ENCODE assay signal across 9 mouse cellular contexts in genomic region chr4:136220133-136220775, GRCm38 (mm10). TPM values are rescaled to one million over a fixed set of nuclear protein-coding genes. Genes with fewer than 3 reads are reported as not detected.
DNase-seq lines count a peak whose midpoint lies in the region; ATAC-seq lines count a peak whose summit lies in the region.
"Had no signal": no experiment of that assay in that cellular context is flagged by ENCODE, and none has a peak within 500 bp of the region (broad histone marks: within the 10 kb centered on the region; RNA-seq: fewer than 3 reads in every experiment).

No protein-coding gene starts in this region.

- ATAC-seq in kidney, embryonic 16.5 days (ENCODE audit: low FRiP score, low TSS enrichment) = peak; percentile 63
- ATAC-seq in embryonic facial prominence, embryonic 12.5 days (ENCODE audit: insufficient number of reproducible peaks, insufficient read depth, low FRiP score, low TSS enrichment) = peak; percentile 76
- no peak; the same call in 1 of the 2 replicates for ATAC-seq in intestine, embryonic 16.5 days
- no peak for ATAC-seq in neural tube, embryonic 13.5 days (ENCODE audit: low read depth)
- ATAC-seq: Patski had no signal

- H3K4me3 ChIP-seq in kidney, embryonic 16.5 days (ENCODE audit: low read length) = peak overlapping the region; percentile 30
- H3K4me3 ChIP-seq in embryonic facial prominence, embryonic 12.5 days = peak overlapping the region; percentile 4; the same call in 1 of the 2 replicates
- no peak overlapping the region for H3K4me3 ChIP-seq in intestine, embryonic 16.5 days (ENCODE audit: low read length)
- H3K4me3 ChIP-seq in neural tube, embryonic 13.5 days = no peak overlapping the region
- H3K4me3 ChIP-seq: myocyte had no signal

- peak overlapping the region; percentile 51 for H3K4me2 ChIP-seq in kidney, embryonic 16.5 days (replicated peaks; ENCODE audit: low read depth, low read length)
- H3K4me2 ChIP-seq in embryonic facial prominence, embryonic 12.5 days (replicated peaks) = peak overlapping the region; percentile 41
- 0 out of 2 replicates have a peak overlapping the region, but pooled peaks have one; percentile 14 for H3K4me2 ChIP-seq in intestine, embryonic 16.5 days (ENCODE audit: low read depth, low read length)
- peak overlapping the region; percentile 22; the same call in 1 of the 2 replicates for H3K4me2 ChIP-seq in neural tube, embryonic 13.5 days

- H3K27me3 ChIP-seq in kidney, embryonic 16.5 days (ENCODE audit: insufficient read depth, low read length) = no peaks in the 10 kb centered on the region
- no peaks in the 10 kb centered on the region for H3K27me3 ChIP-seq in embryonic facial prominence, embryonic 12.5 days
- no peaks in the 10 kb centered on the region for H3K27me3 ChIP-seq in intestine, embryonic 16.5 days (replicated peaks; ENCODE audit: control insufficient read depth, insufficient read depth, low read length)
- H3K27me3 ChIP-seq in neural tube, embryonic 13.5 days = 0 out of 2 replicates have a peak, but pooled peaks cover 9% of the 10 kb centered on the region
- H3K27me3 ChIP-seq: Patski had no signal

- no peaks in the 10 kb centered on the region for H3K36me3 ChIP-seq in kidney, embryonic 16.5 days (ENCODE audit: insufficient read depth, low read length)
- no peaks in the 10 kb centered on the region for H3K36me3 ChIP-seq in embryonic facial prominence, embryonic 12.5 days
- no peaks in the 10 kb centered on the region for H3K36me3 ChIP-seq in intestine, embryonic 16.5 days (ENCODE audit: control insufficient read depth, insufficient read depth, low read length)
- H3K36me3 ChIP-seq in neural tube, embryonic 13.5 days = no peaks in the 10 kb centered on the region

- H3K9ac ChIP-seq in kidney, embryonic 16.5 days (replicated peaks; ENCODE audit: low read length) = peak overlapping the region; percentile 5
- no peak overlapping the region for H3K9ac ChIP-seq in embryonic facial prominence, embryonic 12.5 days
- no peak overlapping the region for H3K9ac ChIP-seq in intestine, embryonic 16.5 days (ENCODE audit: low read depth, low read length)
- H3K9ac ChIP-seq in neural tube, embryonic 13.5 days = no peak overlapping the region

- H3K4me1 ChIP-seq in kidney, embryonic 16.5 days (ENCODE audit: insufficient read depth, low read length) = peaks cover 26% of the 10 kb centered on the region
- H3K4me1 ChIP-seq in embryonic facial prominence, embryonic 12.5 days = peaks cover 46% of the 10 kb centered on the region
- peaks cover 25% of the 10 kb centered on the region for H3K4me1 ChIP-seq in intestine, embryonic 16.5 days (ENCODE audit: control insufficient read depth, insufficient read depth, low read length)
- H3K4me1 ChIP-seq in neural tube, embryonic 13.5 days (replicated peaks) = peaks cover 57% of the 10 kb centered on the region

- H3K27ac ChIP-seq in kidney, embryonic 16.5 days (ENCODE audit: low read length) = peak overlapping the region; percentile 44; the same call in 1 of the 2 replicates
- peak overlapping the region; percentile 76 for H3K27ac ChIP-seq in embryonic facial prominence, embryonic 12.5 days
- H3K27ac ChIP-seq in intestine, embryonic 16.5 days (ENCODE audit: low read length) = no peak overlapping the region
- no peak overlapping the region for H3K27ac ChIP-seq in neural tube, embryonic 13.5 days (replicated peaks)

- intact Hi-C loops in left cerebral cortex, postnatal 36 days (cut with DNase I) = no loop called here

- no peaks in the 10 kb centered on the region for H3K9me3 ChIP-seq in kidney, embryonic 16.5 days (ENCODE audit: low read length)
- H3K9me3 ChIP-seq in embryonic facial prominence, embryonic 12.5 days = no peaks in the 10 kb centered on the region
- no peaks in the 10 kb centered on the region for H3K9me3 ChIP-seq in intestine, embryonic 16.5 days (ENCODE audit: control insufficient read depth, low read length)
- no peaks in the 10 kb centered on the region for H3K9me3 ChIP-seq in neural tube, embryonic 13.5 days

- DNase-seq in kidney, postnatal 10 days = no peak
- no peak for DNase-seq in left cerebral cortex, postnatal 36 days (ENCODE audit: low spot score in 2 of 2)
- DNase-seq in layer of hippocampus, postnatal 14 days (ENCODE audit: low spot score in 2 of 2) = no peak

- WGBS in kidney, embryonic 16.5 days = 7% methylated on average over 17 of the region's 17 CpGs
- 5% methylated on average over 17 of the region's 17 CpGs for WGBS in embryonic facial prominence, embryonic 12.5 days
- 20% methylated on average over 17 of the region's 17 CpGs for WGBS in intestine, embryonic 16.5 days
- 13% methylated on average over 17 of the region's 17 CpGs for WGBS in neural tube, embryonic 13.5 days

RNA-seq across cellular contexts. Expression of gene Asap3, which starts 14.1 kb away (rescaled TPM):
- 5.8 and 6.0 TPM in 2 replicates for polyA plus RNA-seq in kidney, embryonic 16.5 days (2015; fragmentation: Nextera tagmentation; extraction: Ambion mirVana)
- 13.1 and 13.3 TPM in 2 replicates for polyA plus RNA-seq in embryonic facial prominence, embryonic 12.5 days (2016; fragmentation: Nextera tagmentation; extraction: Ambion mirVana)
- 3.3 and 4.4 TPM in 2 replicates for polyA plus RNA-seq in intestine, embryonic 16.5 days (2015; fragmentation: Nextera tagmentation; extraction: Ambion mirVana)
- 8.6 and 8.8 TPM in 2 replicates for polyA plus RNA-seq in neural tube, embryonic 13.5 days (2015; fragmentation: Nextera tagmentation; extraction: Ambion mirVana)
- total RNA-seq in left cerebral cortex, postnatal 36 days (2021) = 1 to 10 TPM; 2.2 to 2.5 TPM
- total RNA-seq in layer of hippocampus, postnatal 14 days (2021) = 1 to 10 TPM; 5.1 to 6.0 TPM

RNA-seq across cellular contexts. Expression of gene Tcea3, which starts 27.3 kb away (rescaled TPM):
- 8.6 and 11.4 TPM in 2 replicates for polyA plus RNA-seq in kidney, embryonic 16.5 days (2015; fragmentation: Nextera tagmentation; extraction: Ambion mirVana)
- 2.9 and 4.1 TPM in 2 replicates for polyA plus RNA-seq in embryonic facial prominence, embryonic 12.5 days (2016; fragmentation: Nextera tagmentation; extraction: Ambion mirVana)
- polyA plus RNA-seq in intestine, embryonic 16.5 days (2015; fragmentation: Nextera tagmentation; extraction: Ambion mirVana) = 22.9 and 23.3 TPM in 2 replicates
- 1.9 and 2.6 TPM in 2 replicates for polyA plus RNA-seq in neural tube, embryonic 13.5 days (2015; fragmentation: Nextera tagmentation; extraction: Ambion mirVana)
- under 1 TPM; 0.63 to 0.74 TPM for total RNA-seq in left cerebral cortex, postnatal 36 days (2021)
- total RNA-seq in layer of hippocampus, postnatal 14 days (2021) = under 1 TPM; 0.31 to 0.44 TPM

RNA-seq across cellular contexts. Expression of gene E2f2, which starts 48.1 kb away (rescaled TPM):
- 7.3 and 8.3 TPM in 2 replicates for polyA plus RNA-seq in kidney, embryonic 16.5 days (2015; fragmentation: Nextera tagmentation; extraction: Ambion mirVana)
- 8.3 and 8.7 TPM in 2 replicates for polyA plus RNA-seq in embryonic facial prominence, embryonic 12.5 days (2016; fragmentation: Nextera tagmentation; extraction: Ambion mirVana)
- polyA plus RNA-seq in intestine, embryonic 16.5 days (2015; fragmentation: Nextera tagmentation; extraction: Ambion mirVana) = 7.5 and 9.3 TPM in 2 replicates
- polyA plus RNA-seq in neural tube, embryonic 13.5 days (2015; fragmentation: Nextera tagmentation; extraction: Ambion mirVana) = 2.5 and 3.3 TPM in 2 replicates
- total RNA-seq in left cerebral cortex, postnatal 36 days (2021) = under 1 TPM; 0.61 to 0.72 TPM
- total RNA-seq in layer of hippocampus, postnatal 14 days (2021) = 1 to 10 TPM; 1.1 to 1.4 TPM

Comparison
In these comparisons a context has a peak if more than half of its experiments do, and no peak if none do; other contexts are left out.
1. ATAC-seq: peak in kidney, embryonic 16.5 days (single experiment) and embryonic facial prominence, embryonic 12.5 days (single experiment); none in intestine, embryonic 16.5 days (single experiment) and neural tube, embryonic 13.5 days (single experiment).
2. H3K27ac ChIP-seq: peak in kidney, embryonic 16.5 days (single experiment) and embryonic facial prominence, embryonic 12.5 days (single experiment); none in intestine, embryonic 16.5 days (single experiment) and neural tube, embryonic 13.5 days (single experiment).
3. H3K4me3 ChIP-seq: peak in kidney, embryonic 16.5 days (single experiment) and embryonic facial prominence, embryonic 12.5 days (single experiment); none in intestine, embryonic 16.5 days (single experiment) and neural tube, embryonic 13.5 days (single experiment).
4. Peak in every context shown above with its lines, with median percentiles within 50 percentile points of each other: H3K4me2 ChIP-seq.